Mouse (Mus musculus): ENCODE measurements around the gene Macrod1. TPM values are rescaled to one million over a fixed set of nuclear protein-coding genes. Genes with fewer than 3 reads are reported as not detected.

The Macrod1 gene
- polyA plus RNA-seq, 1 experiment from 2014 or later, result 11.0 TPM

GRCm38 (mm10) chr19:7224253-7224652 lies 167.6 kb downstream of the Macrod1 start:
- Histone ChIP-seq H3K27ac (ENCODE audit: low read depth) (no peak overlapping the region), H3K9me3 (ENCODE audit: low read depth, low read length) (no peaks in the 10 kb centered on the region), H3K4me2 (no peak overlapping the region), H3K27me3 (ENCODE audit: insufficient read depth, low read length) (no peaks in the 10 kb centered on the region), H3K9ac (no peak overlapping the region), H3K36me3 (ENCODE audit: insufficient read depth) (peaks cover 35% of the 10 kb centered on the region), H3K4me1 (ENCODE audit: insufficient read depth) (no peaks in the 10 kb centered on the region), H3K4me3 (ENCODE audit: low read depth, low read length) (no peak overlapping the region)
- DNase-seq (no peak), ATAC-seq (ENCODE audit: insufficient read depth) (no peak)
- TF ChIP-seq CTCF (IDR thresholded peaks at IDR 0.05; ENCODE audit: low read depth), result no peak
- WGBS, result 86% methylated on average over 3 of the region's 3 CpGs

GRCm38 (mm10) chr19:7225096-7225690 lies 168.6 kb downstream of the Macrod1 start:
- Histone ChIP-seq H3K27ac (ENCODE audit: low read depth) (no peak overlapping the region), H3K4me3 (ENCODE audit: low read depth, low read length) (no peak overlapping the region), H3K36me3 (ENCODE audit: insufficient read depth) (peaks cover 44% of the 10 kb centered on the region), H3K9ac (no peak overlapping the region), H3K4me2 (no peak overlapping the region), H3K9me3 (ENCODE audit: low read depth, low read length) (no peaks in the 10 kb centered on the region), H3K27me3 (ENCODE audit: insufficient read depth, low read length) (no peaks in the 10 kb centered on the region), H3K4me1 (ENCODE audit: insufficient read depth) (no peaks in the 10 kb centered on the region)
- no peak for TF ChIP-seq CTCF (IDR thresholded peaks at IDR 0.05; ENCODE audit: low read depth)
- no peak for ATAC-seq (ENCODE audit: insufficient read depth)
- no peak for DNase-seq
- 85% methylated on average over 9 of the region's 9 CpGs for WGBS

GRCm38 (mm10) chr19:7226511-7226914 lies 169.9 kb downstream of the Macrod1 start:
- no peak for ATAC-seq (ENCODE audit: insufficient read depth)
- no peak overlapping the region for H3K4me2 ChIP-seq

GRCm38 (mm10) chr19:7234537-7235221 lies 178.1 kb downstream of the Macrod1 start:
- no peak overlapping the region for H3K4me3 ChIP-seq (ENCODE audit: low read depth, low read length)
- ATAC-seq (ENCODE audit: insufficient read depth) (peak; percentile 86), DNase-seq (peak; percentile 87)
- no peaks in the 10 kb centered on the region; the same call in 1 of the 2 replicates for H3K4me1 ChIP-seq (ENCODE audit: insufficient read depth)
- H3K27me3 ChIP-seq (ENCODE audit: insufficient read depth, low read length), result no peaks in the 10 kb centered on the region
- H3K27ac ChIP-seq (ENCODE audit: low read depth), result no peak overlapping the region
- peak; percentile 89 for TF ChIP-seq CTCF (IDR thresholded peaks at IDR 0.05; ENCODE audit: low read depth)
- no peak overlapping the region for H3K4me2 ChIP-seq
- no peak overlapping the region for H3K9ac ChIP-seq
- no peaks in the 10 kb centered on the region for H3K9me3 ChIP-seq (ENCODE audit: low read depth, low read length)
- peaks cover 61% of the 10 kb centered on the region for H3K36me3 ChIP-seq (ENCODE audit: insufficient read depth)
- WGBS, result 58% methylated on average over 8 of the region's 8 CpGs

More at GRCm38 (mm10) chr19:7226511-7226914, 169.9 kb downstream of the Macrod1 start:
- no peaks in the 10 kb centered on the region for H3K27me3 ChIP-seq (ENCODE audit: insufficient read depth, low read length)
- DNase-seq, result no peak
- H3K27ac ChIP-seq (ENCODE audit: low read depth), result no peak overlapping the region
- H3K4me1 ChIP-seq (ENCODE audit: insufficient read depth), result no peaks in the 10 kb centered on the region
- H3K9ac ChIP-seq, result peak overlapping the region; percentile 5; the same call in 1 of the 2 replicates
- H3K36me3 ChIP-seq (ENCODE audit: insufficient read depth), result peaks cover 58% of the 10 kb centered on the region
- H3K4me3 ChIP-seq (ENCODE audit: low read depth, low read length), result no peak overlapping the region
- H3K9me3 ChIP-seq (ENCODE audit: low read depth, low read length), result no peaks in the 10 kb centered on the region
- no peak for TF ChIP-seq CTCF (IDR thresholded peaks at IDR 0.05; ENCODE audit: low read depth)
- 78% methylated on average over 6 of the region's 6 CpGs for WGBS

GRCm38 (mm10) chr19:7235461-7235860 lies 178.9 kb downstream of the Macrod1 start:
- 92% methylated on average over 9 of the region's 9 CpGs for WGBS
- no peak overlapping the region for H3K4me2 ChIP-seq
- H3K9ac ChIP-seq, result no peak overlapping the region
- H3K4me3 ChIP-seq (ENCODE audit: low read depth, low read length), result no peak overlapping the region
- DNase-seq, result no peak
- H3K36me3 ChIP-seq (ENCODE audit: insufficient read depth), result peaks cover 53% of the 10 kb centered on the region
- H3K4me1 ChIP-seq (ENCODE audit: insufficient read depth), result peaks cover 5% of the 10 kb centered on the region
- no peak for TF ChIP-seq CTCF (IDR thresholded peaks at IDR 0.05; ENCODE audit: low read depth)
- no peak overlapping the region for H3K27ac ChIP-seq (ENCODE audit: low read depth)
- H3K9me3 ChIP-seq (ENCODE audit: low read depth, low read length), result no peaks in the 10 kb centered on the region
- H3K27me3 ChIP-seq (ENCODE audit: insufficient read depth, low read length), result no peaks in the 10 kb centered on the region
- ATAC-seq (ENCODE audit: insufficient read depth), result no peak

GRCm38 (mm10) chr19:7236011-7236410 lies 179.4 kb downstream of the Macrod1 start:
- 94% methylated on average over 2 of the region's 2 CpGs for WGBS
- DNase-seq, result no peak
- no peak overlapping the region for H3K9ac ChIP-seq
- ATAC-seq (ENCODE audit: insufficient read depth), result no peak
- H3K4me1 ChIP-seq (ENCODE audit: insufficient read depth), result peaks cover 5% of the 10 kb centered on the region
- H3K4me2 ChIP-seq, result no peak overlapping the region
- no peak overlapping the region for H3K27ac ChIP-seq (ENCODE audit: low read depth)
- H3K9me3 ChIP-seq (ENCODE audit: low read depth, low read length), result no peaks in the 10 kb centered on the region
- H3K4me3 ChIP-seq (ENCODE audit: low read depth, low read length), result no peak overlapping the region
- H3K36me3 ChIP-seq (ENCODE audit: insufficient read depth), result peaks cover 48% of the 10 kb centered on the region
- no peaks in the 10 kb centered on the region for H3K27me3 ChIP-seq (ENCODE audit: insufficient read depth, low read length)
- no peak for TF ChIP-seq CTCF (IDR thresholded peaks at IDR 0.05; ENCODE audit: low read depth)

GRCm38 (mm10) chr19:7236742-7237141 lies 180.1 kb downstream of the Macrod1 start:
- ATAC-seq (ENCODE audit: insufficient read depth), result no peak
- 95% methylated on average over 4 of the region's 4 CpGs for WGBS

More at GRCm38 (mm10) chr19:7236742-7237141, 180.1 kb downstream of the Macrod1 start:
- no peak overlapping the region for H3K4me2 ChIP-seq
- no peaks in the 10 kb centered on the region for H3K9me3 ChIP-seq (ENCODE audit: low read depth, low read length)
- H3K4me3 ChIP-seq (ENCODE audit: low read depth, low read length), result no peak overlapping the region
- no peaks in the 10 kb centered on the region for H3K27me3 ChIP-seq (ENCODE audit: insufficient read depth, low read length)
- DNase-seq, result no peak
- peaks cover 40% of the 10 kb centered on the region for H3K36me3 ChIP-seq (ENCODE audit: insufficient read depth)
- no peak for TF ChIP-seq CTCF (IDR thresholded peaks at IDR 0.05; ENCODE audit: low read depth)
- H3K27ac ChIP-seq (ENCODE audit: low read depth), result no peak overlapping the region
- peaks cover 5% of the 10 kb centered on the region for H3K4me1 ChIP-seq (ENCODE audit: insufficient read depth)
- H3K9ac ChIP-seq, result no peak overlapping the region
